Comparison of ENCODE assay signal across 8 mouse cellular contexts in genomic region chr17:35001452-35002152, GRCm38 (mm10). TPM values are rescaled to one million over a fixed set of nuclear protein-coding genes. Genes with fewer than 3 reads are reported as not detected.
DNase-seq lines count a peak whose midpoint lies in the region; ATAC-seq and TF ChIP-seq lines count a peak whose summit lies in the region.

No protein-coding gene starts in this region.

- peak overlapping the region; percentile 93 for H3K4me3 ChIP-seq in forebrain, embryonic 12.5 days (replicated peaks)
- peak overlapping the region; percentile 91 for H3K4me3 ChIP-seq in limb, embryonic 14.5 days (replicated peaks; ENCODE audit: low read length)
- H3K4me3 ChIP-seq in midbrain, postnatal 0 days (ENCODE audit: low read depth, low read length), result peak overlapping the region; percentile 85

- H3K27ac ChIP-seq in forebrain, embryonic 12.5 days, result peak overlapping the region; percentile 97
- peak overlapping the region; percentile 99 for H3K27ac ChIP-seq in limb, embryonic 14.5 days (replicated peaks; ENCODE audit: low read depth, low read length)
- peak overlapping the region; percentile 93 for H3K27ac ChIP-seq in midbrain, postnatal 0 days (ENCODE audit: low read depth, low read length)

- no peak for TF ChIP-seq POLR2A in limb, embryonic 14.5 days (IDR thresholded peaks at IDR 0.05; ENCODE audit: borderline replicate concordance, extremely low read depth, insufficient read depth, insufficient read length)

- peaks cover 42% of the 10 kb centered on the region for H3K36me3 ChIP-seq in forebrain, embryonic 12.5 days (replicated peaks)
- H3K36me3 ChIP-seq in limb, embryonic 14.5 days (ENCODE audit: control insufficient read depth, insufficient read depth, low read length), result peaks cover 34% of the 10 kb centered on the region
- peaks cover 15% of the 10 kb centered on the region for H3K36me3 ChIP-seq in midbrain, postnatal 0 days (ENCODE audit: insufficient read depth, low read length)

- H3K4me2 ChIP-seq in forebrain, embryonic 12.5 days, result peak overlapping the region; percentile 100
- peak overlapping the region; percentile 88 for H3K4me2 ChIP-seq in limb, embryonic 14.5 days (replicated peaks; ENCODE audit: low read depth, low read length, severe bottlenecking)
- H3K4me2 ChIP-seq in midbrain, postnatal 0 days (ENCODE audit: low read depth, low read length, poor library complexity, severe bottlenecking), result peak overlapping the region; percentile 94

- peaks cover 54% of the 10 kb centered on the region for H3K4me1 ChIP-seq in forebrain, embryonic 12.5 days
- H3K4me1 ChIP-seq in limb, embryonic 14.5 days (ENCODE audit: control insufficient read depth, insufficient read depth, low read length), result peaks cover 18% of the 10 kb centered on the region
- H3K4me1 ChIP-seq in midbrain, postnatal 0 days (ENCODE audit: insufficient read depth, low read length), result peaks cover 6% of the 10 kb centered on the region

- peak; percentile 27; the same call in 1 of the 2 replicates for ATAC-seq in forebrain, embryonic 12.5 days (ENCODE audit: low FRiP score)
- ATAC-seq in limb, embryonic 14.5 days (ENCODE audit: low FRiP score, low read depth), result no peak; the same call in 1 of the 2 replicates
- peak; percentile 22 for ATAC-seq in midbrain, postnatal 0 days (ENCODE audit: low FRiP score)

- peak overlapping the region; percentile 97 for H3K9ac ChIP-seq in forebrain, embryonic 12.5 days
- H3K9ac ChIP-seq in limb, embryonic 14.5 days (ENCODE audit: low read depth, low read length, severe bottlenecking), result peak overlapping the region; percentile 78
- H3K9ac ChIP-seq in midbrain, postnatal 0 days (replicated peaks; ENCODE audit: low read length, poor library complexity, severe bottlenecking), result peak overlapping the region; percentile 94

- DNase-seq in cerebellum, adult 8-10 months, result peak; percentile 52
- no peak for DNase-seq in cerebellum, adult 11 months
- DNase-seq in right cerebral cortex, adult 2 months (ENCODE audit: low spot score in 2 of 2), result peak; percentile 48 to 51
- DNase-seq in right cerebral cortex, postnatal 25 days, result no peak
- peak; percentile 35 for DNase-seq in limb, embryonic 14.5 days (ENCODE audit: low spot score)
- peak; percentile 33 for DNase-seq in midbrain, postnatal 0 days (ENCODE audit: low spot score)
- no peak for DNase-seq in urinary bladder, postnatal 36 days (ENCODE audit: low spot score in 2 of 2)

- H3K27me3 ChIP-seq in forebrain, embryonic 12.5 days, result no peaks in the 10 kb centered on the region
- no peaks in the 10 kb centered on the region for H3K27me3 ChIP-seq in limb, embryonic 14.5 days (ENCODE audit: control insufficient read depth, insufficient read depth, low read length)
- no peaks in the 10 kb centered on the region for H3K27me3 ChIP-seq in midbrain, postnatal 0 days (ENCODE audit: insufficient read depth, low read length)

- TF ChIP-seq CTCF in midbrain, postnatal 0 days (IDR thresholded peaks at IDR 0.05), result no peak

- H3K9me3 ChIP-seq in forebrain, embryonic 12.5 days, result no peaks in the 10 kb centered on the region
- no peaks in the 10 kb centered on the region for H3K9me3 ChIP-seq in limb, embryonic 14.5 days (ENCODE audit: control insufficient read depth, low read length)
- H3K9me3 ChIP-seq in midbrain, postnatal 0 days (ENCODE audit: low read length), result no peaks in the 10 kb centered on the region

- under 1% methylated on average over 35 of the region's 35 CpGs for WGBS in forebrain, embryonic 12.5 days
- whole genome bisulfite sequencing in limb, embryonic 14.5 days, result under 1% methylated on average over 35 of the region's 35 CpGs
- WGBS in midbrain, postnatal 0 days, result under 1% methylated on average over 35 of the region's 35 CpGs

RNA-seq across cellular contexts. Expression of gene Vars, which starts 0.8 kb away (rescaled TPM):
- 158 and 159 TPM in 2 replicates for polyA plus RNA-seq in forebrain, embryonic 12.5 days (2016; fragmentation: Nextera tagmentation; extraction: Ambion mirVana)
- polyA plus RNA-seq in limb, embryonic 14.5 days (2012; rRNA removed), result 163 and 216 TPM in 2 replicates
- 88.3 and 100 TPM in 2 replicates for polyA plus RNA-seq in limb, embryonic 14.5 days (2014; fragmentation: Nextera tagmentation; extraction: Ambion mirVana)
- 89.0 and 97.8 TPM in 2 replicates for total RNA-seq in midbrain, postnatal 0 days (2014; rRNA removed)
- 39.7 and 40.9 TPM in 2 replicates for polyA plus RNA-seq in midbrain, postnatal 0 days (2015; fragmentation: Nextera tagmentation; extraction: Ambion mirVana)

RNA-seq across cellular contexts. Expression of gene Vwa7, which starts 14.8 kb away (rescaled TPM):
- 0.17 and 0.27 TPM in 2 replicates for polyA plus RNA-seq in forebrain, embryonic 12.5 days (2016; fragmentation: Nextera tagmentation; extraction: Ambion mirVana)
- polyA plus RNA-seq in limb, embryonic 14.5 days (2012; rRNA removed), result 0.64 and 0.85 TPM in 2 replicates
- 0.11 and 0.15 TPM in 2 replicates for polyA plus RNA-seq in limb, embryonic 14.5 days (2014; fragmentation: Nextera tagmentation; extraction: Ambion mirVana)
- total RNA-seq in midbrain, postnatal 0 days (2014; rRNA removed), result 0.19 and 0.44 TPM in 2 replicates
- polyA plus RNA-seq in midbrain, postnatal 0 days (2015; fragmentation: Nextera tagmentation; extraction: Ambion mirVana), result 0.06 and 0.14 TPM in 2 replicates

RNA-seq across cellular contexts. Expression of gene Lsm2, which starts 19.9 kb away (rescaled TPM):
- polyA plus RNA-seq in forebrain, embryonic 12.5 days (2016; fragmentation: Nextera tagmentation; extraction: Ambion mirVana), result 226 and 238 TPM in 2 replicates
- polyA plus RNA-seq in limb, embryonic 14.5 days (2012; rRNA removed), result 186 and 233 TPM in 2 replicates
- polyA plus RNA-seq in limb, embryonic 14.5 days (2014; fragmentation: Nextera tagmentation; extraction: Ambion mirVana), result 170 and 178 TPM in 2 replicates
- total RNA-seq in midbrain, postnatal 0 days (2014; rRNA removed), result 17.6 and 35.3 TPM in 2 replicates
- polyA plus RNA-seq in midbrain, postnatal 0 days (2015; fragmentation: Nextera tagmentation; extraction: Ambion mirVana), result 93.0 and 94.9 TPM in 2 replicates

RNA-seq across cellular contexts. Expression of gene Sapcd1, which starts 26.2 kb away (rescaled TPM):
- polyA plus RNA-seq in forebrain, embryonic 12.5 days (2016; fragmentation: Nextera tagmentation; extraction: Ambion mirVana), result 7.4 and 7.7 TPM in 2 replicates
- polyA plus RNA-seq in limb, embryonic 14.5 days (2012; rRNA removed), result 12.0 and 15.2 TPM in 2 replicates
- polyA plus RNA-seq in limb, embryonic 14.5 days (2014; fragmentation: Nextera tagmentation; extraction: Ambion mirVana), result 12.5 and 13.7 TPM in 2 replicates
- 0.38 TPM in 1 of 2 replicates, not detected in the other for total RNA-seq in midbrain, postnatal 0 days (2014; rRNA removed)
- polyA plus RNA-seq in midbrain, postnatal 0 days (2015; fragmentation: Nextera tagmentation; extraction: Ambion mirVana), result 1.5 and 1.6 TPM in 2 replicates

RNA-seq across cellular contexts. Expression of gene Hspa1l, which starts 29.1 kb away (rescaled TPM):
- polyA plus RNA-seq in forebrain, embryonic 12.5 days (2016; fragmentation: Nextera tagmentation; extraction: Ambion mirVana), result 1.2 and 1.3 TPM in 2 replicates
- polyA plus RNA-seq in limb, embryonic 14.5 days (2012; rRNA removed), result 0.44 and 0.47 TPM in 2 replicates
- 0.85 and 1.4 TPM in 2 replicates for polyA plus RNA-seq in limb, embryonic 14.5 days (2014; fragmentation: Nextera tagmentation; extraction: Ambion mirVana)
- total RNA-seq in midbrain, postnatal 0 days (2014; rRNA removed), result 1.4 and 1.6 TPM in 2 replicates
- polyA plus RNA-seq in midbrain, postnatal 0 days (2015; fragmentation: Nextera tagmentation; extraction: Ambion mirVana), result 0.73 and 0.81 TPM in 2 replicates

Comparison
In these comparisons a context has a peak if more than half of its experiments do, and no peak if none do; other contexts are left out.
1. DNase-seq: peak in cerebellum, adult 8-10 months (single experiment), right cerebral cortex, adult 2 months (2 of 2), limb, embryonic 14.5 days (single experiment) and midbrain, postnatal 0 days (single experiment); none in cerebellum, adult 11 months (single experiment), right cerebral cortex, postnatal 25 days (single experiment) and urinary bladder, postnatal 36 days (0 of 2).
2. Peak in every context shown above with its lines, with median percentiles within 50 percentile points of each other: H3K27ac ChIP-seq, H3K4me2 ChIP-seq, H3K4me3 ChIP-seq and H3K9ac ChIP-seq.